Mouse (Mus musculus): Measurements from ENCODE around the gene Lrp8.

The Lrp8 gene

DNA sequence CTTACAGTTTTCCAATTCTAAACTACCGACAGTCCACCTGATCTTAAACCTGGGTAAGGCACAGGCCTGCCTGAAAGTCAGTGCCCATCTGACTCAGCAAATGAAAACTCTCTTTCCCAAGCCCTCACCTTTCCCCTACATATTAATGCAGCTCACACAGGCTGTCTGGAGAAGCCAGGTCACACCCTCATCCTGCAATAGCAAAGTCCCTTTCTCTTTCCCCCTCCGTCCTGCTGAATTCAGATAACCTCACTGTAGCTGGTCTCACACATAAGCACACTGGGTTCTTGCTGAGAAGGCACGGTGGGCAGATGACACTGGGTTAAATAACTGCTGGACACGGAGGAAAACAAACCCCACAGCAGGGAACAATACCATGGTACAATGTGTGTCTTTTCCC, 119.9 kb downstream of the Lrp8 start:
- no peak for DNase-seq (ENCODE audit: low read depth)

DNA sequence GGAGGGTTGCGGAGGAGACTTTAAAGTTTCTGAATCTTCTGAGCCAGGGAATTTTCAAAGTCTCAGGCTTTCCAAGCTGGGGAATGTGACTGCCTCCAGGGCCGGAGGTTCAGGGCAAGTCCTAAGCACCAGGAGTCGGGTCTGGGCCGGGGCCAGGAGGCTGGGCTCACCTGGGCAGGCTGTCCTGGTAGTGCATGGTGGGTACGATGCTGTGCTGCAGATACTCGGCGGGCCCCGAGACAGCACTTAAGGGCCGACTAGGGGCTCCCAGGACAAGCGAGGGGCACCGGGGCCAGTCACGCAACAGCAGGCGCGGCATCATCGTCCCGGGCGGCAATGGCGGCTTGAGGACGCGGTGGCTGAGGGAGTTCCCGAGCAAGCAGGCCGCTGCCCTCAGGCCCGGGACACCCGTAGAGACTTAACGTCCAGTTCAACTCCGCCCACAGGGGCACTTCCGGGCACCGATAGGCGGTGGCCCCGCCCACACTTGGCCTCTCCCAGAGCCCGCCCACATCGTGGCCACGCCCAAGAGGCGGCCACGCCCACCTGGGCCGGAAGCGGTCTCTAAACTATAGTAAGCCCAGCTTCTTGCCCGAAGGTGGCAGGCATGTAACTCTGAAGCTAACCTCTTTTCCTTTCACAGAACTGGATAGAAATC, 121.2 kb downstream of the Lrp8 start, which contains the start of gene Cpt2:
Cpt2 (minus strand) TSS at position 466 of the 658 bp plus-strand sequence.
- peak; percentile 92 for DNase-seq (ENCODE audit: low read depth)

DNA sequence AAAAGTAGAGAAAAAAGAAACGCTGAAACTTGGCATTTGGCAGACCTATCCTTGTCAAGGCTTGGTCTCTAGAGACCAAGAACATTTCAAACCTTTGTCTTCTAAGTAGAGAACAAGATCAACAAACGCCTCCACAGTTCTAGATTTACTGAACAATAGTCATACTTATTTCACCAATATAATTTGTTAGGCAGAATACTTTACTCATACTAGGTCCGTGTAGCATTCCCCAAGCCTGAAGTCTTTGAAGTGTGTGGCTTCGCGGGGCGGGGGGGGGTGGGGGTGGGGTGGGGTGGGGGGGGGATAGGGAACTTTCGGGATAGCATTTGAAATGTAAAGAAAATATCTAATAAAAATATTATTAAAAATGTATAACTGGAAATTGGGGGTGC, 121.7 kb downstream of the Lrp8 start:
- DNase-seq (ENCODE audit: low read depth) = no peak

All from fibroblast of lung, adult 2 months (primary cell).